Mouse (Mus musculus) midbrain, embryonic 14.5 days (tissue): ENCODE data around the gene Igf2bp1. TPM values are rescaled to one million over a fixed set of nuclear protein-coding genes. Genes with fewer than 3 reads are reported as not detected.

ENCODE experiments used
- ATAC-seq: fragments of 200-750 bp; cut with Nextera tagmentation; 2 replicates; pipeline ENCODE4 v1.8.0; 2017; ENCODE audit warnings: moderate number of reproducible peaks, moderate library complexity; ENCODE audit not compliant: low FRiP score, low TSS enrichment
- DNase-seq: peaks from one replicate; pipeline ENCODE4 v3.0.0-alpha.2; 2015
- H3K27ac ChIP-seq: fragments of 300-500 bp; sonication (generic); replicated peaks from 2 replicates; pipeline ENCODE4 v1.5.1; 2014; ENCODE audit warnings: mild to moderate bottlenecking, low read depth, low read length, moderate library complexity
- H3K27me3 ChIP-seq: fragments of 300-500 bp; sonication (generic); 2 replicates; pipeline ENCODE4 v1.6.1; 2014; ENCODE audit warnings: low read length, control low read depth, mixed read lengths; ENCODE audit not compliant: control insufficient read depth, insufficient read depth
- H3K36me3 ChIP-seq: fragments of 300-500 bp; sonication (generic); 2 replicates; pipeline ENCODE4 v1.6.1; 2014; ENCODE audit warnings: low read length, control low read depth; ENCODE audit not compliant: control insufficient read depth, insufficient read depth
- H3K4me1 ChIP-seq: fragments of 300-500 bp; sonication (generic); 2 replicates; pipeline ENCODE4 v1.6.1; 2014; ENCODE audit warnings: mild to moderate bottlenecking, antibody characterized with exemption, low read length, control low read depth; ENCODE audit not compliant: control insufficient read depth, insufficient read depth
- H3K4me2 ChIP-seq: fragments of 300-500 bp; sonication (generic); 2 replicates; pipeline ENCODE4 v1.6.1; 2014; ENCODE audit warnings: mild to moderate bottlenecking, low read length, moderate library complexity
- H3K4me3 ChIP-seq: fragments of 300-500 bp; sonication (generic); replicated peaks from 2 replicates; pipeline ENCODE4 v1.5.1; 2014; ENCODE audit warnings: low read depth, low read length
- H3K9ac ChIP-seq: fragments of 300-500 bp; sonication (generic); replicated peaks from 2 replicates; pipeline ENCODE4 v1.6.1; 2014; ENCODE audit warnings: mild to moderate bottlenecking, low read length, moderate library complexity
- H3K9me3 ChIP-seq: fragments of 300-500 bp; sonication (generic); 2 replicates; pipeline ENCODE4 v1.6.1; 2016; ENCODE audit warnings: low read length, control low read depth, mixed read lengths; ENCODE audit not compliant: control insufficient read depth
- WGBS: fragments of 180-500 bp; shearing (Covaris S2); extraction: QIAGEN DNeasy Blood & Tissue Kit; methylation state at CpG from one replicate; pipeline ENCODE4 v1.1.7; 2014; 5-methylcytosine and 5-hydroxymethylcytosine counted together
- polyA plus RNA-seq: library from polyadenylated mRNA; unstranded; fragments of >200 nt; fragmentation: Nextera tagmentation; extraction: Ambion mirVana; gene quantifications from 2 replicates; pipeline ENCODE4 v1.2.1, GENCODE M21; 2014

Igf2bp1 gene
- polyA plus RNA-seq, 1 experiment from 2014 or later, result 11.1 TPM

DNA sequence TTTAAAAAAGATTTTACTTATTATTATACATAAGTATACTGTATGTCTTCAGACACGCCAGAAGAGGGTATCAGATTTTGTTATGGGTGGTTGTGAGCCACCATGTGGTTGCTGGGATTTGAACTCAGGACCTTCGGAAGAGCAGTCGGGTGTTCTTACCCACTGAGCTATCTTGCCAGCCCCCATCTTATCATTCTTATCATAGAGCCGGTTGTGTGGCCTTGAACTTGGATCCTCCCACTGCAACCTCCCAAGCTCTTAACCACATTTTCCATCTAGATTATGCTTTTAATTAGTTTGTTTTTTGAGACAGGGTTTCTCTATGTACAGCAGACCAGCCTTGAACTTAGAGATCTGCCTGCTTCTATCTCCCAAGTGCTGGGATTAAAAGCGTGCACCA is 31.8 kb upstream of the Igf2bp1 start:
- no peaks in the 10 kb centered on the region for H3K27me3 ChIP-seq
- 96% methylated on average over 5 of the region's 5 CpGs for WGBS

DNA sequence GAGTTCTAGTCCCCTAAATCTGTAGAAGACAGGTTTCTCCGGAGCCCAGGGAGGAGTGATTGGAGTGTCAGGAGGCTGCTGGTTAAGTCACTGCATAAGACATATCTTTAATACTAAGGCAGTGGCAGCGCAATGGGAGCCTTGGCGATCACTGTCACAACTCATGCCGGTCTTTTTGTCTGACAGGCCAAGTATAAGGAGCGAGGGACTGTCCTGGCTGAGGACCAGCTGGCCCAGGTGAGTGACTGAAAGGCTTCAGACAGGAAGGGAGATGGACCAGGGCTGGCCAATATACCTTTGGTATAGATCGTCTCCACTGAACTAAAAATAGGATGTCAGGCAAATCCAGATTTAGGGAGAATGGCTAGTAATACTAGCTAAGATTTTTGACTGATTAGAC is 29.4 kb upstream of the Igf2bp1 start:
- Histone ChIP-seq H3K27ac (peak overlapping the region; percentile 68; the same call in 1 of the 2 replicates), H3K36me3 (peaks cover 10% of the 10 kb centered on the region), H3K9me3 (no peaks in the 10 kb centered on the region), H3K4me3 (peak overlapping the region; percentile 59), H3K4me2 (peak overlapping the region; percentile 95), H3K4me1 (peaks cover 12% of the 10 kb centered on the region), H3K9ac (peak overlapping the region; percentile 59), H3K27me3 (no peaks in the 10 kb centered on the region)
- ATAC-seq, result no peak
- WGBS, result 12% methylated on average over 6 of the region's 6 CpGs
- no peak for DNase-seq

More for the DNA sequence above, 31.8 kb upstream of the Igf2bp1 start:
- H3K4me1 ChIP-seq, result peaks cover 12% of the 10 kb centered on the region
- H3K4me3 ChIP-seq, result no peak overlapping the region
- ATAC-seq (no peak), DNase-seq (no peak)
- no peak overlapping the region for H3K4me2 ChIP-seq
- H3K27ac ChIP-seq, result no peak overlapping the region
- peaks cover 28% of the 10 kb centered on the region for H3K36me3 ChIP-seq
- H3K9ac ChIP-seq, result no peak overlapping the region
- no peaks in the 10 kb centered on the region for H3K9me3 ChIP-seq

DNA sequence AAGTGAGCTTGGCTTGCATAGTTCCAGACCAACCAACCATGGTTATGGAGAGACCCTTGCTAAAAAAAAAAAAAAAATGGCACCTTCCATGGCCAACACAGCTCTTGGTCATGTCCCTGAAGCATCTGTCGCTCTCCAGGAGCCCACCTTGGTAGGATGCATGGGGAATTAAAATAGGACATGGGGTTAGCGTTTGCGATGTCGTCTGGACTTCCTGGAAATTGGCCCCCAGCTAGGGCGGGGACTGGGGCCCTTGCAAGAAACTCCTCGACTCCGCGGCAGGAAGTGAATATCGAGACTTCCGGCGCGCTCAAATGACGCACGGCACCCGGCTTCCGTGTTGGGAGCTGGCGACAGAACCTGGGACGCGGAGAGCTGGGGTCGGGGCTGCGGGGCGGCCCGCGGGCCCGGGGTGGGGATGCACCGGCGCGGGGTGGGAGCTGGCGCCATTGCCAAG is 28.9 kb upstream of the Igf2bp1 start, which contains the start of gene Snf8:
Snf8 (plus strand) TSS at position 290 of the 457 bp plus-strand sequence.
- H3K27me3 ChIP-seq, result no peaks in the 10 kb centered on the region
- H3K4me1 ChIP-seq, result peaks cover 12% of the 10 kb centered on the region
- DNase-seq (peak; percentile 97), ATAC-seq (peak; percentile 81; the same call in 1 of the 2 replicates)
- peaks cover 10% of the 10 kb centered on the region for H3K36me3 ChIP-seq
- H3K4me2 ChIP-seq, result peak within 1 kb of the TSS; percentile 95
- peak within 1 kb of the TSS; percentile 59 for H3K4me3 ChIP-seq
- peak within 1 kb of the TSS; percentile 68 for H3K27ac ChIP-seq
- H3K9me3 ChIP-seq, result no peaks in the 10 kb centered on the region
- under 1% methylated on average over 29 of the region's 29 CpGs for whole genome bisulfite sequencing
- H3K9ac ChIP-seq, result peak within 1 kb of the TSS; percentile 59

DNA sequence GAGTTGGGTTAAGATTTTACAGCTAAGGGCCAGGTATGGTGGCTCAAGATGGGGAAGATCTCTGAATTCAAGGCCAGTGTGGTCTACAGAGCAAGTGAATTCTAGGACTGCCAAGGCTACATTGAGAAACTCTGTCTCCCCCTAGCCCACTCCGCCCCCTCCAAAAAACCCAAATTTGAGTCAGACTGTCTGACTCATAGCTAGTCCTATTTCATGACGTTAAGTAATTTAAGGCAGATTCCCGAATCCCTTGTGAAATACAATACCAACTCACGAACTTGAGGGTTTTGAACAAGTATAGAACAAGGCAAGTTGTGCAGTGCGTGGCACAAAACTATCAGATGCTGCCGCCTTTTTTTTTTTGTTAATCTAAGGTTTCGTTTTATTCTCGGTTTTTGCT is 28.4 kb upstream of the Igf2bp1 start:
- Histone ChIP-seq H3K4me1 (peaks cover 12% of the 10 kb centered on the region), H3K9ac (no peak overlapping the region), H3K27ac (no peak overlapping the region), H3K36me3 (peaks cover 7% of the 10 kb centered on the region), H3K27me3 (no peaks in the 10 kb centered on the region), H3K4me2 (peak overlapping the region; percentile 95), H3K9me3 (no peaks in the 10 kb centered on the region), H3K4me3 (peak overlapping the region; percentile 59)
- 51% methylated on average over 8 of the region's 8 CpGs for WGBS
- ATAC-seq (no peak), DNase-seq (no peak)

DNA sequence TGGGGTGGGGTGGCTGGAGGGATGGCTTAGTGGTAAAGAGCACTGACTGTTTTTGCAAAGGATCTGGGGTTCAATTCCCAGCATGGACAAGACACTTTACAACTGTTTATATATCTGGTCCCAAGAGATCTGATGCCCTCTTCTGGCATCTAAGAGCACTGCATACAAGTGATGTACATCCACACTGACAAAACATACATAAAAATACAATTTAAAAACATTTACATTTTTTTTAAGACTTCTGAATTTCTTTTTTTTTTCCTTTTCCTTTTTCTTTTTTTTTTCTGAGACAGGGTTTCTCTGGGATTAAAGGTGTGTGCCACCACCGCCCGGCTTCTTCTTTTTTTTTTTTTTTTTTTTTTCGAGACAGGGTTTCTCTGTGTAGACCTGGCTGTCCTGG is 27.5 kb upstream of the Igf2bp1 start:
- Histone ChIP-seq H3K36me3 (no peaks in the 10 kb centered on the region; the same call in 1 of the 2 replicates), H3K4me1 (peaks cover 12% of the 10 kb centered on the region), H3K9me3 (no peaks in the 10 kb centered on the region), H3K9ac (no peak overlapping the region), H3K4me2 (no peak overlapping the region), H3K27me3 (no peaks in the 10 kb centered on the region), H3K4me3 (no peak overlapping the region), H3K27ac (no peak overlapping the region)
- ATAC-seq (no peak), DNase-seq (peak; percentile 44)
- WGBS, result 100% methylated on average over 3 of the region's 3 CpGs

DNA sequence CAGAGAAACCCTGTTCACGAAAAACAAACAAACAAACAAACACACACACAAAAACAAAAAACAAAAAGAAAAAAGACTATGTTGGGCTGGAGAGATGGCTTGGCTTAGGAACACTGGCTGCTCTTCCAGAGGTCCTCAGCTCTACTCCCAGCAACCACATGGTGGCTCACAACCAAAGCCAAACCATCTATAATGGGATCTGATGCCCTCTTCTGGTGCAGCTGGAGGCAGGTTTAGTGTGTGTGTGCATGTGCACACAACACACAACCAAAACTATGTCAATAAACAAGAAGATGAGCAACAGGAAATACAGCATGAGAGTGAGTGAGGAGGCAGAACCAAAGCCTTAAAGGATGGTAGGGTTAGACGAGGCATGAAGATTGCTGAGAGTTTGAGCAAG is 26.0 kb upstream of the Igf2bp1 start:
- Histone ChIP-seq H3K9ac (no peak overlapping the region), H3K9me3 (no peaks in the 10 kb centered on the region), H3K4me3 (no peak overlapping the region), H3K27ac (no peak overlapping the region), H3K36me3 (no peaks in the 10 kb centered on the region), H3K4me1 (peaks cover 12% of the 10 kb centered on the region), H3K4me2 (no peak overlapping the region), H3K27me3 (no peaks in the 10 kb centered on the region)
- DNase-seq (no peak), ATAC-seq (no peak)
- 81% methylated on average over 2 of the region's 2 CpGs for WGBS

DNA sequence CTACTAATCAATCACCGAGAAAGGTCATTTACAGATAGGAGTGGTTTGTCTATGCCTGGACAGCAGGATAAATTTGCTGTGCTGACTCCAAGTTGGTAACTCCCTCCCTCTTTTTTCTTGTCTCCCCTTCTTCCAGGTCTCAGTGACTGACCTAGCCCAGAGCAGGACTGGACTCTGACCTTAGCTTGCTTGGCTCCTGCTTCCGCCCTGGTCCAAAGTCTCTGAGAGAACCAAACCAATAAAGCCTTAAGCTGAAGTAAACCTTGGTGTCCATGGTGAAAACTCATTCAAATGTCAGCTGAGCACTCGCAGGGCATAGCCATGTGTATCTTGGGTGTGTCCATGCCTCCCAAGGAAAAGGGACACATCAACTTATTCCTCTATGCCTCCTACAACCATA is 24.8 kb upstream of the Igf2bp1 start:
- H3K27me3 ChIP-seq, result no peaks in the 10 kb centered on the region
- WGBS, result 90% methylated on average over 3 of the region's 3 CpGs
- H3K4me2 ChIP-seq, result no peak overlapping the region
- peaks cover 10% of the 10 kb centered on the region for H3K4me1 ChIP-seq
- H3K36me3 ChIP-seq, result no peaks in the 10 kb centered on the region
- no peak overlapping the region for H3K27ac ChIP-seq
- ATAC-seq, result no peak
- no peaks in the 10 kb centered on the region for H3K9me3 ChIP-seq
- DNase-seq, result no peak
- no peak overlapping the region for H3K4me3 ChIP-seq
- H3K9ac ChIP-seq, result no peak overlapping the region

DNA sequence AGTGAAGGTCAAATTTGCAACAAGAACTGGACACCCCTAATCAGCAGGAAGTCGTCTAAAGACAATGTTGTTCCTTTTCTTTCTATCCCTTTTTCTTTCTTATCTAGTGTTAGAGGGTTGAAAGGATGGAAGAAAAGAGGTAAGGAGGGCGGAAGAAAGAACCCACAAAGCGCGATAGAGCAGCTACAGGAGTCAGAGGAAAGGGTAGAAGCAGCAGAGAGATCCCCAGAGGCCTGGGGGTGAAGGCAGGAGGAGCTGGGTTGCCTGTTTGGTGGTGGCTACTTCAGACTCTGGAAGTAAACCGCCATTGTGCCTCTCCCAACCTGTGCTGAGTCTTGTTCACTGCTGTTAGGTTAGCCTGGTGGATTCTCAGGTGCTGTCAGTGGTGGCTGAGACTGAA is 22.4 kb upstream of the Igf2bp1 start:
- no peak overlapping the region for H3K9ac ChIP-seq
- H3K9me3 ChIP-seq, result no peaks in the 10 kb centered on the region
- H3K36me3 ChIP-seq, result no peaks in the 10 kb centered on the region
- no peak overlapping the region for H3K4me3 ChIP-seq
- no peak for DNase-seq
- no peak overlapping the region for H3K27ac ChIP-seq
- H3K27me3 ChIP-seq, result no peaks in the 10 kb centered on the region
- 65% methylated on average over 5 of the region's 5 CpGs for WGBS
- no peak overlapping the region for H3K4me2 ChIP-seq
- H3K4me1 ChIP-seq, result no peaks in the 10 kb centered on the region
- no peak for ATAC-seq

DNA sequence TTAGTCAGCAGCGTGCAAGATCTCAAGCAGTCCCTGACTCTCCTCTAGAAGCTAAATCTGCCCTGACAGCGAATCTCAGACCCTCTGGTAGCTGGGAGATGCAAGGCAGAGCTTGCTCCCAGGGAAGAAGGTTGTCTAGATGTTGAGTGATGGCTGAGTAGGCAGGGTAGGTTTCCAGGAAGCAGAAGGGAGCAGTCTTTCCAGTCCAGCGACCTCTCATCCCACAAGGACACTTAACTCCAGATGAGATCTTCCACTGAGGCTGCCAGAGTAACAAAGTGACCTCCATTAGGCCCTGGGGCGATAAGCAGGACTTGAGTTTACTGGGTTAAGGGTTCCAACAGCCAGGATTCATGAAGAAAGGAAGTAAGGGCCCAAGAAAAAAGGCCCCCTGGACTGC is 14.9 kb upstream of the Igf2bp1 start:
- DNase-seq (no peak), ATAC-seq (no peak)
- Histone ChIP-seq H3K27ac (no peak overlapping the region), H3K9ac (no peak overlapping the region), H3K27me3 (no peaks in the 10 kb centered on the region), H3K4me1 (no peaks in the 10 kb centered on the region), H3K4me2 (no peak overlapping the region), H3K4me3 (no peak overlapping the region), H3K36me3 (no peaks in the 10 kb centered on the region), H3K9me3 (no peaks in the 10 kb centered on the region)
- WGBS, result 73% methylated on average over 4 of the region's 4 CpGs
